Mouse (Mus musculus): ENCODE data around the gene Cdkl1. TPM values are rescaled to one million over a fixed set of nuclear protein-coding genes. Genes with fewer than 3 reads are reported as not detected.
A peak's percentile ranks its signal among the peaks of the same experiment; 100 is the strongest.

Cdkl1 gene
- polyA plus RNA-seq (2015; fragmentation: Nextera tagmentation; extraction: Ambion mirVana) = 3.6 and 5.6 TPM in 2 replicates

GRCm38 (mm10) chr12:69790530-69791505, at the start of gene Cdkl1:
Cdkl1 (minus strand) TSS chr12:69791267.
- peak; percentile 90 for ATAC-seq (replicated peaks)
- H3K27me3 ChIP-seq = 0 out of 2 replicates have a peak, but pooled peaks cover 5% of the 10 kb centered on the region
- H3K27ac ChIP-seq (replicated peaks) = 0 out of 2 replicates have a peak within 1 kb of the TSS, but pooled peaks have one; percentile 4

GRCm38 (mm10) chr12:69838376-69838775, 47.3 kb upstream of the Cdkl1 start:
- no peak for ATAC-seq (replicated peaks)
- H3K36me3 ChIP-seq = peaks cover 42% of the 10 kb centered on the region
- no peak overlapping the region for H3K27ac ChIP-seq (replicated peaks)
- H3K9ac ChIP-seq (replicated peaks) = no peak overlapping the region
- no peak overlapping the region for H3K4me3 ChIP-seq
- no peaks in the 10 kb centered on the region for H3K9me3 ChIP-seq
- H3K4me1 ChIP-seq = no peaks in the 10 kb centered on the region
- WGBS = 85% methylated on average over 11 of the region's 11 CpGs
- no peaks in the 10 kb centered on the region for H3K27me3 ChIP-seq
- H3K4me2 ChIP-seq (replicated peaks) = no peak overlapping the region

More at GRCm38 (mm10) chr12:69790530-69791505, at the start of gene Cdkl1:
- WGBS = 2% methylated on average over 45 of the region's 45 CpGs
- H3K4me2 ChIP-seq (replicated peaks) = peak within 1 kb of the TSS; percentile 96
- peak within 1 kb of the TSS; percentile 54 for H3K4me3 ChIP-seq
- no peaks in the 10 kb centered on the region for H3K9me3 ChIP-seq
- no peaks in the 10 kb centered on the region for H3K36me3 ChIP-seq
- H3K4me1 ChIP-seq = peaks cover 17% of the 10 kb centered on the region
- H3K9ac ChIP-seq (replicated peaks) = peak within 1 kb of the TSS; percentile 59

- Histone ChIP-seq H3K27me3 (no peaks in the 10 kb centered on the region), H3K36me3 (peaks cover 33% of the 10 kb centered on the region; the same call in 1 of the 2 replicates), H3K4me1 (no peaks in the 10 kb centered on the region), H3K27ac (replicated peaks) (no peak overlapping the region), H3K4me3 (no peak overlapping the region), H3K9me3 (no peaks in the 10 kb centered on the region), H3K9ac (replicated peaks) (no peak overlapping the region), H3K4me2 (replicated peaks) (no peak overlapping the region)
- no peak for ATAC-seq (replicated peaks)
- WGBS = 86% methylated on average over 12 of the region's 12 CpGs
These were observed 43.0 kb upstream of the Cdkl1 start for GRCm38 (mm10) chr12:69833982-69834604.

GRCm38 (mm10) chr12:69831239-69831910, 40.3 kb upstream of the Cdkl1 start:
- Histone ChIP-seq H3K9ac (replicated peaks) (no peak overlapping the region), H3K27ac (replicated peaks) (no peak overlapping the region), H3K27me3 (no peaks in the 10 kb centered on the region), H3K4me2 (replicated peaks) (no peak overlapping the region), H3K4me1 (no peaks in the 10 kb centered on the region), H3K4me3 (no peak overlapping the region), H3K36me3 (peaks cover 34% of the 10 kb centered on the region), H3K9me3 (no peaks in the 10 kb centered on the region)
- WGBS = 95% methylated on average over 9 of the region's 9 CpGs
- ATAC-seq (replicated peaks) = no peak

- Histone ChIP-seq H3K36me3 (peaks cover 36% of the 10 kb centered on the region), H3K9ac (replicated peaks) (no peak overlapping the region), H3K4me2 (replicated peaks) (no peak overlapping the region), H3K9me3 (no peaks in the 10 kb centered on the region), H3K4me1 (no peaks in the 10 kb centered on the region), H3K27ac (replicated peaks) (no peak overlapping the region), H3K27me3 (no peaks in the 10 kb centered on the region), H3K4me3 (no peak overlapping the region)
- WGBS = 49% methylated on average over 2 of the region's 2 CpGs
- no peak for ATAC-seq (replicated peaks)
These were observed 37.1 kb upstream of the Cdkl1 start for GRCm38 (mm10) chr12:69828214-69828613.

- 89% methylated on average over 9 of the region's 9 CpGs for WGBS
- peaks cover 57% of the 10 kb centered on the region for H3K36me3 ChIP-seq
These were observed 34.0 kb upstream of the Cdkl1 start for GRCm38 (mm10) chr12:69824881-69825597.

GRCm38 (mm10) chr12:69814272-69814671, 23.2 kb upstream of the Cdkl1 start:
- ATAC-seq (replicated peaks) = no peak
- WGBS = 5% methylated on average over 6 of the region's 6 CpGs
- peaks cover 6% of the 10 kb centered on the region for H3K4me1 ChIP-seq

More at GRCm38 (mm10) chr12:69824881-69825597, 34.0 kb upstream of the Cdkl1 start:
- H3K9me3 ChIP-seq = no peaks in the 10 kb centered on the region
- no peak for ATAC-seq (replicated peaks)
- no peak overlapping the region for H3K4me2 ChIP-seq (replicated peaks)
- no peaks in the 10 kb centered on the region for H3K27me3 ChIP-seq
- no peak overlapping the region for H3K27ac ChIP-seq (replicated peaks)
- H3K4me1 ChIP-seq = no peaks in the 10 kb centered on the region
- no peak overlapping the region for H3K4me3 ChIP-seq
- H3K9ac ChIP-seq (replicated peaks) = no peak overlapping the region

GRCm38 (mm10) chr12:69813596-69813995, 22.5 kb upstream of the Cdkl1 start:
- Histone ChIP-seq H3K4me2 (replicated peaks) (no peak overlapping the region), H3K9me3 (no peaks in the 10 kb centered on the region), H3K9ac (replicated peaks) (no peak overlapping the region), H3K27me3 (no peaks in the 10 kb centered on the region), H3K36me3 (peaks cover 42% of the 10 kb centered on the region), H3K4me1 (peaks cover 6% of the 10 kb centered on the region), H3K4me3 (no peak overlapping the region), H3K27ac (replicated peaks) (no peak overlapping the region)
- 38% methylated on average over 2 of the region's 2 CpGs for WGBS
- no peak for ATAC-seq (replicated peaks)

More at GRCm38 (mm10) chr12:69814272-69814671, 23.2 kb upstream of the Cdkl1 start:
- Histone ChIP-seq H3K27me3 (no peaks in the 10 kb centered on the region), H3K4me3 (no peak overlapping the region), H3K9ac (replicated peaks) (no peak overlapping the region), H3K9me3 (no peaks in the 10 kb centered on the region), H3K36me3 (peaks cover 47% of the 10 kb centered on the region), H3K27ac (replicated peaks) (no peak overlapping the region; the same call in 1 of the 2 replicates), H3K4me2 (replicated peaks) (no peak overlapping the region)

- no peak for ATAC-seq (replicated peaks)
- peaks cover 6% of the 10 kb centered on the region for H3K4me1 ChIP-seq
- peaks cover 41% of the 10 kb centered on the region for H3K36me3 ChIP-seq
- no peak overlapping the region for H3K9ac ChIP-seq (replicated peaks)
- no peak overlapping the region for H3K4me2 ChIP-seq (replicated peaks)
- 59% methylated on average over 3 of the region's 3 CpGs for WGBS
- H3K9me3 ChIP-seq = no peaks in the 10 kb centered on the region
- no peaks in the 10 kb centered on the region for H3K27me3 ChIP-seq
- H3K27ac ChIP-seq (replicated peaks) = no peak overlapping the region
- H3K4me3 ChIP-seq = no peak overlapping the region
These were observed 21.9 kb upstream of the Cdkl1 start for GRCm38 (mm10) chr12:69812986-69813385.

GRCm38 (mm10) chr12:69811976-69812375, 20.9 kb upstream of the Cdkl1 start:
- Histone ChIP-seq H3K9me3 (no peaks in the 10 kb centered on the region), H3K36me3 (peaks cover 37% of the 10 kb centered on the region), H3K9ac (replicated peaks) (no peak overlapping the region), H3K27me3 (no peaks in the 10 kb centered on the region), H3K27ac (replicated peaks) (no peak overlapping the region), H3K4me2 (replicated peaks) (no peak overlapping the region), H3K4me1 (peaks cover 6% of the 10 kb centered on the region), H3K4me3 (no peak overlapping the region)
- 52% methylated on average over 1 of the region's 1 CpGs for WGBS
- ATAC-seq (replicated peaks) = no peak

GRCm38 (mm10) chr12:69809439-69809838, 18.4 kb upstream of the Cdkl1 start:
- no peak overlapping the region for H3K27ac ChIP-seq (replicated peaks)
- H3K9ac ChIP-seq (replicated peaks) = no peak overlapping the region
- H3K36me3 ChIP-seq = peaks cover 33% of the 10 kb centered on the region
- no peak for ATAC-seq (replicated peaks)
- no peak overlapping the region for H3K4me3 ChIP-seq
- no peak overlapping the region for H3K4me2 ChIP-seq (replicated peaks)
- no peaks in the 10 kb centered on the region for H3K9me3 ChIP-seq
- peaks cover 4% of the 10 kb centered on the region for H3K4me1 ChIP-seq
- 84% methylated on average over 3 of the region's 3 CpGs for WGBS
- H3K27me3 ChIP-seq = no peaks in the 10 kb centered on the region
